Mouse (Mus musculus) heart, postnatal 36 days (tissue): Measurements from ENCODE around the gene Telo2. TPM values are rescaled to one million over a fixed set of nuclear protein-coding genes. Genes with fewer than 3 reads are reported as not detected.

Experiments
- DNase-seq, 2 experiments: peaks; one replicate each; pipeline ENCODE4 v3.0.0; 2021 to 2022
- intact Hi-C: fragments of 180-260 bp; cut with DNase I; formaldehyde crosslinking; loops from one replicate; pipeline ENCODE4 v1.15.1; 2025
- total RNA-seq, 2 experiments: library from RNA; stranded (reverse); gene quantifications; 2 replicates each; pipeline ENCODE4 v1.2.3; 2021

Telo2 gene
- total RNA-seq, 2 experiments from 2014 or later, result 12.4 to 12.7 TPM

- DNase-seq, result peak; percentile 28 to 37
- intact Hi-C loops, result no loop called here
These were observed 6.2 kb downstream of the Telo2 start for GRCm38 (mm10) chr17:25109578-25109977.

GRCm38 (mm10) chr17:25107786-25108185 lies 8.0 kb downstream of the Telo2 start:
- intact Hi-C loops, result no loop called here

DNA sequence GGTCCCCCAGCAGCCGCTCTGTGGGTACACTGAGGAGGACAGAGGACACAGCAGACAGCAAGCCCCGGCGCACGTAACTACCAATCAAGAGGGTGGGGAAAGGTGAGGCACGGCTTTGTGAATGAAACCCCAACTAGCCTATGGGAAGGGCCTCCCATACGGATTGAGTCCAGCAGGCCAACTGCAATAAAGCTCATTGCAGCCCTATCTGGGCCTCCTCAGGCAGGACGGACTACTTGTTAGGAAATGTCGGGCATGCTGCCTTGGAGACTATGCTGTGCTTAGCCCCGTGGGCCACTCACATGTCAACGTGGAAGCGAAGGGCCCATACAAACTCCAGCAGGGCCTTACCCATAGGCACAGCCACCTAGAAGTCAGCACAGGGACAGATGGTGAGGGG lies 14.4 kb downstream of the Telo2 start:
- no peak for DNase-seq
- intact Hi-C loops, result no loop called here

More at GRCm38 (mm10) chr17:25107786-25108185, 8.0 kb downstream of the Telo2 start:
- DNase-seq, result no peak

DNA sequence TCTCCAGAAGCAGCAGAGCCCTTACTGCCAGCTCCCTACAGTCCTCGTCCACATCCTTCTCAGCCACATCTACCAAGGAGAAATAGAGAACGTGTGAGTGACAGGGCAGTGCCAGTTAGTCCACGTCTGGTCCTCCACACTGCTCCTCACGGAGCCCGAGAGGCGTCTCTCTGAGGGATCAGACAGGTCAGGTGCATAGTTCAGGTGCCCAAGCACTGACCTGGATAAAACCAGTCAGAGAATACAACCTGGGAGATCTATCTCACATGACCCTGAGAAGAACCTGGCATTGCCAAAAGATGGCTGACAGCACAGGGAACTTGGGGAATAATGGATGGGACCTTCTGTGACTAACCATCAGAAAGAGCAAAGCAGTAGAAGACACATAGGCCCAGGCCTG lies 15.7 kb downstream of the Telo2 start:
- DNase-seq, result no peak

DNA sequence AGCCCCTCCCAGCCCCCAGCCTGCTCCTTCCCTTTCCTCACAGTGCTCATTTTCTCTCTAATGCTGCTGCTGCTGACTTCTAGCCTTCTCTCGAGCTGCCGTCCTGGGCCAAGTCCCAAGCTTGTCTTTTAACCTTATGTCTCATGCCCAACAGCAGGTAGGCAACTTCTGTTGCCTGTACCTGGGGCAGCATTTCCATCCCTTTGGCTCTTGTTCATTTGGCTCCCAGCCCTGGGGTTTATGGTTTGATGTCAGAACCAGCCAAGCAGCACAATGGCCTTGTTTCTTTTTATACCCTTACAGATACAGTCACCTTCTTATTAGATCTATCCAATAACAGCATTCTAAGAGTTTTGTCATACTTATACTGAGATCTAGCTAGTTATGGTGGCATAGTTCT lies 19.5 kb downstream of the Telo2 start:
- intact Hi-C loops, result no loop called here
- no peak for DNase-seq

More for the DNA sequence above, 15.7 kb downstream of the Telo2 start:
- intact Hi-C loops, result no loop called here

DNA sequence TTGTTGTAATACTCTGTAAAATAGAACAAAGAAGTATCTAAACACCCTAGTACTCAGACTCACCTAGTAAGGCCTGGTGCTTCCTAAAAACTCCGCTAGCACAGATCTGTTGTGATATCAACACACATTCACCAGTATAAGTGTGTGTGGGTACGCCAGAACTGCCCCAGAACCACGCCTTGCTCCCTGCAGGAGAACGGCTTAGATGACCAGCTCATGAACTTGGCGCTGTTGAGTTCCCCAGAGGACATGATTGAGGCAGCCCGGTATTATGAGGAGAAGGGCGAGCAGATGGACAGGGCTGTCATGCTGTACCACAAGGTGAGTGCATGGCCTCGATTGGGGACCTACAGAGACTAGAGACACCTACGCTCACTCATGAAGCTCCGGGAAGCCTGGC lies 25.3 kb downstream of the Telo2 start:
- intact Hi-C loops, result no loop called here
- DNase-seq, result no peak

- no peak for DNase-seq
- intact Hi-C loops, result no loop called here
These were observed 26.6 kb downstream of the Telo2 start for GRCm38 (mm10) chr17:25089158-25089557.

GRCm38 (mm10) chr17:25086724-25087123 lies 29.0 kb downstream of the Telo2 start:
- intact Hi-C loops, result no loop called here

DNA sequence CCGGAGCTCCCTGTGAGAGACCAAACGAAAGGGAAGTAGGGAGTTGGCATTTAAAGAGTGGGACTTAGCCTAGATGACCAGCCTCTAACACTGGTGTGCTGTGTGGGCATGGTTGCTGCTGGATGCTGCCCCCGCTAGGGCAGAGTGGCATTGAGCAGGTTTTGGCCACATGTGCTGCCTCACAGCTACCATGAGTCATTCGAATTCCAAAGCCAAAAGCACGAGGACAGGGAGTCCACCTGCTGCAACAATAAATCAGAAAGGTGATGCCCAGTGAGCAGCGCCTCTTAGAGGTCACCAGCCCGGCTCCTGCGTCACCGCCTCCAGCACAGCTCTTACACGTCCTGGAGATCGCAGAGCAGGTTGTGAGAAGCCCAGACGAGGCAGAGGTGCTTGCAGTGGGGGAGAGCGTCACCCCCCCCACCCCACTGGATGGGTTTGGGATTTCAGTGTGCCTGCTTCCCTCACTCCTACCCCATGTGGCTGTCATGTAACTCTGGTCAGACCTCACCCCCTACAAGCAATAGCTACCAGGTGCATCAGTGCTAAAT lies 30.9 kb downstream of the Telo2 start:
- intact Hi-C loops, result no loop called here

More at GRCm38 (mm10) chr17:25086724-25087123, 29.0 kb downstream of the Telo2 start:
- no peak for DNase-seq

DNA sequence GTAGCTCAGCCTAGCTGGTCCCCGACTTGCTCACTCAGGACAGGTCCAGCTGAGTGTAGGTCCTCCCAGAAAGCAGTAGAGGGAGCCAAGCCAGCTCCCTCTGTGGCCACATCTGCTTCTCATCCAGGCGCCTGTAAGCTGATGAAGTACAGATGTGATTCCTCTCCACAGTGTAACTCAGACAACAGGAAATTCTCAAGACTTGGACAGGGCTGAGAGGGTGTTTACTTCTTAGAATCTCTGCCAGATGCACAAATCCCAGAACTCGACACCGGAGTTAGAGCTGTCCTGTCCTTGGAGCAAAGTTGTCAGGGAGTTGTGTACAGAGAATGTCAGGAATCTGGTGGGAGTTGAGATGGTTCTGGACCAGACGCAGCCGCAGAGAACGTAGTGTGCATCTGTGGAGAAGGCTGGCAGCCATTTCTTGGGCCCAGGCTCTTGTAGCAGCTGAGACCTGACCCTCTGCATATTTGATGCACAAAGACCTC lies 32.3 kb downstream of the Telo2 start, which contains the start of gene Tmem204:
TSS of gene Tmem204 (minus strand) at position 148 of the 488 bp plus-strand sequence.
- intact Hi-C loops, result loop anchor here (2.0 kb wide), 4 partner anchors 31 to 67 kb away; partner anchors contain the start of genes Ift140 and Telo2
- peak; percentile 66 to 74 for DNase-seq

More for the DNA sequence above, 30.9 kb downstream of the Telo2 start:
- no peak for DNase-seq

DNA sequence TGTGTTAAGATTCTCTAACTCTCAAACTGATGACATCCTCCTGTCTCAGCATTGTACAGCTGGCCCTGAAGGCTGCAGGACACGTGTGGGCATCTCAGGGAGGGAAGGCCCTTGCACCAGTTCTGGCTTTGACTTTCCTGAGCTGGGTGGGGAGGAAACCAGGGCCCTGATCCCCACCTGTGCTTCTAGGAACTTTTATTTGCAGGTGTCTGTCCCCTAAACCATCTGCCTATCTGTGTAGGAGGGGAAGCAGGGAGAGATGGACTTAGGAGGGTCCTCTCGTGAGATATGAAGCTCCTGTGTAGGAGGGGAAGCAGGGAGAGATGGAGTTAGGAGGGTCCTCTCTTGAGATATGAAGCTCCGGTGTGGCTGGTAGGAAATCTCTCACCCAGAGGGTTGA lies 32.9 kb downstream of the Telo2 start:
- intact Hi-C loops, result loop anchor here (2.0 kb wide), 4 partner anchors 32 to 66 kb away; partner anchors contain the start of genes Ift140 and Telo2
- DNase-seq, result no peak

DNA sequence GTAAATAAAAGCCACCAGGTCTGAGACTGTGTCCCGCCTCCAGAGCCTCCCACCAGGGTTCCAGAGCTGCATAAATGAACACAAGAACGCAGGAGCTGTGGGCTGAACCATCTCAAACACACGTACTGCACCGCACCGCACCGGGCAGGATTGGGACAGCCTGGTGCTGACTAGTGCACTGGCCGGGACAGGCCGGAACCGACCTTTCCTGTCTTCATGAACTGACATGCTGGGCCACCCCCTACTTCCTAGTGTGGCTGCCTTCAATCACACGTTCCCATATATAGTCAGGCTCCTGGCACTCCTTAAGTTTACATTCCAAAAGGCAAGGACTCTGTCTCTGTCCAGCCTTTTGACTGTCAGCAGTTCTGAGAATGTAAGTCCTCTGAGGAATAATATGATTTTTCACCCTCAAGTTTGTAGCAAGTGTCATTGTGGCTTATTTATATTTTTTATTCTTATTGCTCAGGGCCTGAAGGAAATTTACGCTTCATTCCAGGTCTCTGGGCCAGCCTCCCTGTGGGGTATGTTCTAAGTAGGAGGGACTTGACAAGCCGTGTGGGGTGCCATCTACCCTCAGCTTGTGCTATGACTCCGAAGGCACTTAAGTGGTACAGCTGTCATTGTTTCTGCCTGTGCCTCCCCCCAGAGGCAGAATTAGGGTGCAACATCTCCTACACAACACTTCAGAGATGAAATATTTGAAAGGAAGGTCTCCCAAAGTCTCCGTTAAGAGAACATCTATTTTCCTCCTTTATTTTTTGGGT lies 33.5 kb downstream of the Telo2 start:
- peak in 1 of 2 experiments; percentile 47 for DNase-seq
- intact Hi-C loops, result loop anchor here (2.0 kb wide), 4 partner anchors 33 to 65 kb away; partner anchors contain the start of genes Ift140 and Telo2

- intact Hi-C loops, result loop anchor here (1.0 kb wide), 1 partner anchor 15 kb away; no protein-coding TSS in a partner anchor
- peak; percentile 76 to 77 for DNase-seq
These were observed 34.8 kb downstream of the Telo2 start for GRCm38 (mm10) chr17:25080960-25081381.

GRCm38 (mm10) chr17:25080210-25080609 lies 35.6 kb downstream of the Telo2 start:
- no peak for DNase-seq
- intact Hi-C loops, result no loop called here

DNA sequence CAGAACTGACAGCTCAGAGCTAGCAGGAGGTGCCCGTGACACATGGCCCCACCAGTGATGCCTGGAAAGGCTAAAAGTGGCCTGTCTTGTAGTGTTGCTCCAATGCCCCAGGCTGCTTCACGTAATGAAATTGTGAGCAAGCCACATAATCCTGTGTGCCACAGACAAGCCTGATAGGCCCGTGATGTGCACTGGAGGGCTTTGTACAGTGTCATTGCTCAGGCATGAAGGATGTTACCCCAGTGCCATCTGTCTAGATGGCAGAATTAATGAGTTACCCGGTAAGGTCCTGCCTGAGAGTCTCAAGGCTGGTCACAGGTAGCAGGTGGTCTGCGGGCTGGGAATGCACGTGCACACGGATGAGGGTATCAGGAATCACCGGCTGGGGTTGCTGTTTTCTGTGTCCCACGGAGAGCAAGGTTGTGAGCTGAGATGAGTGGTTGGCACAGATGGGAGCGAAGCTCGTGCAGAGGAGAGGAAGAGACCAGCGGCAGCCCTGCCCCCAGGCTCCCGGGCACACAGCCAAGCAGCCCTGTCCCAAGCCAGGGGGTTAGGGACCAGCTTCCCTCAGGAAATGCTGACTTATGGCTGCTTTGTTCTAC lies 37.9 kb downstream of the Telo2 start:
- intact Hi-C loops, result loop anchor here (1.0 kb wide), 1 partner anchor 14 kb away; no protein-coding TSS in a partner anchor

DNA sequence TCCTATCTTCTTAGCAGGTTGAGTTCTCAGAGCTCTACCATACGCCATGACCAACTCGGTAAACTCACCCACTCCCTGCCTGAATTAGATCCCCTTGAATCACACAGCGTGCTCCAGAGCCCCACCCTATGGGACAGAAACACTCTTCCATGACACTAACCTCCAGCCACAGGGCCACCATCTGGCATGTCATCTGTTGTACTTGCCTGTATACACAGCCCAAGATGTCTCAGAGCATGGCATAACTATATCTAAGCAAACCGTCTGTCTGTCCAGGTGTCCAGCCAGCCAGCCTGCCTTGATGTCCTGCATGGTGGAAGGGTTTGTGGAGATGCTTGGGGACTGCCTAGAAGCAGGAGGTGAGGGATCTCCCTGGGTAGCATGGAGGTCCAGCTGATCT lies 38.9 kb downstream of the Telo2 start:
- no peak for DNase-seq
- intact Hi-C loops, result no loop called here

More for the DNA sequence above, 37.9 kb downstream of the Telo2 start:
- DNase-seq, result peak; percentile 78 to 82

DNA sequence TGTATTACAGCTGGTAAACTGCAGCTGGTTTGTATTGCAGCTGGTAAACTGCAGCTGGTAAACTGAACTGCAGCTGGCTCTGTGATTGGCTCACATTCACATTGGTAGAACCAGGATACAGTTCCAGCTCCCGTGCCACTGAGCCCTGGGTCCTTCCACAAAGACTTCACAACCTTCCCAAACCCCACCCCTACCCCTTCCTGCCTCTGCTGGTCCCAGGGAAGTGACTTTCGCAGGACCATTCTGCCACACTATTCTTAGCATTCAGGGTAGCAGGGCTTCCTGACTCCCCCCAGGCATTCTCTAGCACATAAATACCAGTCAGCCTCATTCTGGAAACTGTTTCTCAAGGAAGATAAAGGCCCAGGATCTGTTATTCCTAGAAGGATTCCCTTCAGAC lies 47.1 kb downstream of the Telo2 start:
- intact Hi-C loops, result loop anchor here (5.0 kb wide), 1 partner anchor 49 kb away; the partner anchor contains the start of gene Telo2
- no peak for DNase-seq

DNA sequence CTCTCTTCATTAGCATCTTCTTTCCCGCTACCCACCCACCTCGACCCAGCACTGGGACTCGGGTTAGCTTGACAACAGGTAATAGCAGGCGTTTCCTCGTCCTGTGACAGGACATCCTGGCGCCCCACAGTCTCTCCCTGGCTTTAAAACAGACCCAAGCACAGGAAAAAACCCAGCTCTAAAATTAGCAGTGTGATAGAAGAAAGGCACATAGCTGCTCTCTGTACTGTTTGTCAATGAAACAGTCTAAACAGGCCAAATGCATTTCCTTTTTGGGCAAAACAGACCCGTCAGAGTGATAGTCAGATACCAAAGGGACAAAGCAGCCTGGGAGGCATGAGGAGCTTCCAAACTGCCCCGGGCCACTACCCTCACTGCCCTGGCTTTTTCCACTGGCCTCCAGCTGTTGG lies 48.3 kb downstream of the Telo2 start:
- DNase-seq, result peak; percentile 64 to 67
- intact Hi-C loops, result loop anchor here (5.0 kb wide), 1 partner anchor 50 kb away; the partner anchor contains the start of gene Telo2

- DNase-seq, result peak; percentile 42 to 51
- intact Hi-C loops, result loop anchor here (1.0 to 5.0 kb wide), 2 partner anchors 15 to 51 kb away; partner anchors contain the start of gene Telo2
These were observed 49.2 kb downstream of the Telo2 start for GRCm38 (mm10) chr17:25066595-25066994.

GRCm38 (mm10) chr17:25065189-25065588 lies 50.6 kb downstream of the Telo2 start:
- intact Hi-C loops, result loop anchor here (5.0 kb wide), 1 partner anchor 52 kb away; the partner anchor contains the start of gene Telo2
- no peak for DNase-seq
